Mouse (Mus musculus): ENCODE results near the gene Ric3. TPM values are rescaled to one million over a fixed set of nuclear protein-coding genes. Genes with fewer than 3 reads are reported as not detected.

Ric3 gene
- polyA plus RNA-seq, 1 experiment from 2014 or later, result 5.4 TPM

- Histone ChIP-seq H3K9me3 (ENCODE audit: control insufficient read depth, low read depth, low read length) (no peaks in the 10 kb centered on the region), H3K4me2 (replicated peaks; ENCODE audit: low read depth, low read length) (no peak overlapping the region), H3K27ac (ENCODE audit: low read length) (no peak overlapping the region), H3K27me3 (ENCODE audit: control insufficient read depth, insufficient read depth, low read length) (no peaks in the 10 kb centered on the region), H3K9ac (replicated peaks; ENCODE audit: low read depth, low read length) (no peak overlapping the region), H3K4me3 (ENCODE audit: low read depth, low read length) (no peak overlapping the region), H3K4me1 (ENCODE audit: control insufficient read depth, insufficient read depth, low read length) (no peaks in the 10 kb centered on the region), H3K36me3 (ENCODE audit: control insufficient read depth, insufficient read depth, low read length) (no peaks in the 10 kb centered on the region)
- ATAC-seq (ENCODE audit: insufficient number of reproducible peaks, insufficient read depth, low FRiP score, low read depth), result no peak
- WGBS, result 74% methylated on average over 8 of the region's 8 CpGs
Measured at GRCm38 (mm10) chr7:109038121-109038735, 44.9 kb downstream of the Ric3 start.

GRCm38 (mm10) chr7:109032054-109032453 is 51.1 kb downstream of the Ric3 start:
- no peak overlapping the region for H3K4me2 ChIP-seq (replicated peaks; ENCODE audit: low read depth, low read length)
- no peak overlapping the region for H3K9ac ChIP-seq (replicated peaks; ENCODE audit: low read depth, low read length)
- no peaks in the 10 kb centered on the region for H3K9me3 ChIP-seq (ENCODE audit: control insufficient read depth, low read depth, low read length)
- WGBS, result 71% methylated on average over 2 of the region's 2 CpGs
- no peak for ATAC-seq (ENCODE audit: insufficient number of reproducible peaks, insufficient read depth, low FRiP score, low read depth)
- H3K4me1 ChIP-seq (ENCODE audit: control insufficient read depth, insufficient read depth, low read length), result no peaks in the 10 kb centered on the region
- no peaks in the 10 kb centered on the region for H3K27me3 ChIP-seq (ENCODE audit: control insufficient read depth, insufficient read depth, low read length)
- H3K36me3 ChIP-seq (ENCODE audit: control insufficient read depth, insufficient read depth, low read length), result no peaks in the 10 kb centered on the region
- no peak overlapping the region for H3K27ac ChIP-seq (ENCODE audit: low read length)
- no peak overlapping the region for H3K4me3 ChIP-seq (ENCODE audit: low read depth, low read length)

- no peaks in the 10 kb centered on the region for H3K27me3 ChIP-seq (ENCODE audit: control insufficient read depth, insufficient read depth, low read length)
- ATAC-seq (ENCODE audit: insufficient number of reproducible peaks, insufficient read depth, low FRiP score, low read depth), result no peak
- H3K27ac ChIP-seq (ENCODE audit: low read length), result no peak overlapping the region
- no peaks in the 10 kb centered on the region for H3K9me3 ChIP-seq (ENCODE audit: control insufficient read depth, low read depth, low read length)
- H3K4me3 ChIP-seq (ENCODE audit: low read depth, low read length), result no peak overlapping the region
- no peak overlapping the region for H3K9ac ChIP-seq (replicated peaks; ENCODE audit: low read depth, low read length)
- no peaks in the 10 kb centered on the region for H3K36me3 ChIP-seq (ENCODE audit: control insufficient read depth, insufficient read depth, low read length)
- WGBS, result 84% methylated on average over 3 of the region's 3 CpGs
- H3K4me1 ChIP-seq (ENCODE audit: control insufficient read depth, insufficient read depth, low read length), result no peaks in the 10 kb centered on the region
- H3K4me2 ChIP-seq (replicated peaks; ENCODE audit: low read depth, low read length), result no peak overlapping the region
Measured at GRCm38 (mm10) chr7:109031331-109031730, 51.8 kb downstream of the Ric3 start.

GRCm38 (mm10) chr7:109029961-109030465 is 53.1 kb downstream of the Ric3 start:
- H3K4me3 ChIP-seq (ENCODE audit: low read depth, low read length), result no peak overlapping the region
- H3K9me3 ChIP-seq (ENCODE audit: control insufficient read depth, low read depth, low read length), result no peaks in the 10 kb centered on the region
- H3K4me1 ChIP-seq (ENCODE audit: control insufficient read depth, insufficient read depth, low read length), result no peaks in the 10 kb centered on the region
- H3K4me2 ChIP-seq (replicated peaks; ENCODE audit: low read depth, low read length), result no peak overlapping the region
- no peaks in the 10 kb centered on the region for H3K36me3 ChIP-seq (ENCODE audit: control insufficient read depth, insufficient read depth, low read length)
- no peak overlapping the region for H3K27ac ChIP-seq (ENCODE audit: low read length)
- WGBS, result 86% methylated on average over 6 of the region's 6 CpGs
- no peaks in the 10 kb centered on the region for H3K27me3 ChIP-seq (ENCODE audit: control insufficient read depth, insufficient read depth, low read length)
- no peak overlapping the region for H3K9ac ChIP-seq (replicated peaks; ENCODE audit: low read depth, low read length)
- ATAC-seq (ENCODE audit: insufficient number of reproducible peaks, insufficient read depth, low FRiP score, low read depth), result no peak

GRCm38 (mm10) chr7:109028204-109028603 is 54.9 kb downstream of the Ric3 start:
- H3K4me2 ChIP-seq (replicated peaks; ENCODE audit: low read depth, low read length), result no peak overlapping the region
- no peaks in the 10 kb centered on the region for H3K27me3 ChIP-seq (ENCODE audit: control insufficient read depth, insufficient read depth, low read length)
- H3K9ac ChIP-seq (replicated peaks; ENCODE audit: low read depth, low read length), result no peak overlapping the region
- WGBS, result 29% methylated on average over 6 of the region's 6 CpGs
- no peaks in the 10 kb centered on the region for H3K9me3 ChIP-seq (ENCODE audit: control insufficient read depth, low read depth, low read length)
- no peak overlapping the region for H3K27ac ChIP-seq (ENCODE audit: low read length)
- H3K36me3 ChIP-seq (ENCODE audit: control insufficient read depth, insufficient read depth, low read length), result no peaks in the 10 kb centered on the region
- no peak for ATAC-seq (ENCODE audit: insufficient number of reproducible peaks, insufficient read depth, low FRiP score, low read depth)
- H3K4me3 ChIP-seq (ENCODE audit: low read depth, low read length), result no peak overlapping the region
- H3K4me1 ChIP-seq (ENCODE audit: control insufficient read depth, insufficient read depth, low read length), result no peaks in the 10 kb centered on the region

GRCm38 (mm10) chr7:109027721-109028120 is 55.4 kb downstream of the Ric3 start:
- H3K27me3 ChIP-seq (ENCODE audit: control insufficient read depth, insufficient read depth, low read length), result no peaks in the 10 kb centered on the region

GRCm38 (mm10) chr7:109026976-109027375 is 56.2 kb downstream of the Ric3 start:
- Histone ChIP-seq H3K9me3 (ENCODE audit: control insufficient read depth, low read depth, low read length) (no peaks in the 10 kb centered on the region), H3K4me1 (ENCODE audit: control insufficient read depth, insufficient read depth, low read length) (no peaks in the 10 kb centered on the region), H3K4me3 (ENCODE audit: low read depth, low read length) (no peak overlapping the region), H3K9ac (replicated peaks; ENCODE audit: low read depth, low read length) (no peak overlapping the region), H3K27me3 (ENCODE audit: control insufficient read depth, insufficient read depth, low read length) (no peaks in the 10 kb centered on the region), H3K36me3 (ENCODE audit: control insufficient read depth, insufficient read depth, low read length) (no peaks in the 10 kb centered on the region), H3K27ac (ENCODE audit: low read length) (no peak overlapping the region), H3K4me2 (replicated peaks; ENCODE audit: low read depth, low read length) (no peak overlapping the region)
- ATAC-seq (ENCODE audit: insufficient number of reproducible peaks, insufficient read depth, low FRiP score, low read depth), result no peak
- 90% methylated on average over 9 of the region's 9 CpGs for WGBS

More at GRCm38 (mm10) chr7:109027721-109028120, 55.4 kb downstream of the Ric3 start:
- WGBS, result 95% methylated on average over 7 of the region's 7 CpGs
- Histone ChIP-seq H3K4me1 (ENCODE audit: control insufficient read depth, insufficient read depth, low read length) (no peaks in the 10 kb centered on the region), H3K9me3 (ENCODE audit: control insufficient read depth, low read depth, low read length) (no peaks in the 10 kb centered on the region), H3K36me3 (ENCODE audit: control insufficient read depth, insufficient read depth, low read length) (no peaks in the 10 kb centered on the region), H3K4me3 (ENCODE audit: low read depth, low read length) (no peak overlapping the region), H3K4me2 (replicated peaks; ENCODE audit: low read depth, low read length) (no peak overlapping the region), H3K9ac (replicated peaks; ENCODE audit: low read depth, low read length) (no peak overlapping the region), H3K27ac (ENCODE audit: low read length) (no peak overlapping the region)
- ATAC-seq (ENCODE audit: insufficient number of reproducible peaks, insufficient read depth, low FRiP score, low read depth), result no peak

- Histone ChIP-seq H3K9me3 (ENCODE audit: control insufficient read depth, low read depth, low read length) (no peaks in the 10 kb centered on the region), H3K27ac (ENCODE audit: low read length) (no peak overlapping the region), H3K27me3 (ENCODE audit: control insufficient read depth, insufficient read depth, low read length) (no peaks in the 10 kb centered on the region), H3K4me3 (ENCODE audit: low read depth, low read length) (no peak overlapping the region), H3K9ac (replicated peaks; ENCODE audit: low read depth, low read length) (no peak overlapping the region), H3K4me1 (ENCODE audit: control insufficient read depth, insufficient read depth, low read length) (no peaks in the 10 kb centered on the region), H3K36me3 (ENCODE audit: control insufficient read depth, insufficient read depth, low read length) (no peaks in the 10 kb centered on the region), H3K4me2 (replicated peaks; ENCODE audit: low read depth, low read length) (no peak overlapping the region)
- ATAC-seq (ENCODE audit: insufficient number of reproducible peaks, insufficient read depth, low FRiP score, low read depth), result no peak
- 82% methylated on average over 7 of the region's 7 CpGs for WGBS
Measured at GRCm38 (mm10) chr7:109025743-109026142, 57.4 kb downstream of the Ric3 start.

GRCm38 (mm10) chr7:109021428-109021827 is 61.7 kb downstream of the Ric3 start:
- Histone ChIP-seq H3K27ac (ENCODE audit: low read length) (no peak overlapping the region), H3K4me3 (ENCODE audit: low read depth, low read length) (no peak overlapping the region), H3K4me2 (replicated peaks; ENCODE audit: low read depth, low read length) (no peak overlapping the region), H3K36me3 (ENCODE audit: control insufficient read depth, insufficient read depth, low read length) (no peaks in the 10 kb centered on the region), H3K4me1 (ENCODE audit: control insufficient read depth, insufficient read depth, low read length) (no peaks in the 10 kb centered on the region), H3K9me3 (ENCODE audit: control insufficient read depth, low read depth, low read length) (no peaks in the 10 kb centered on the region), H3K27me3 (ENCODE audit: control insufficient read depth, insufficient read depth, low read length) (no peaks in the 10 kb centered on the region), H3K9ac (replicated peaks; ENCODE audit: low read depth, low read length) (no peak overlapping the region)
- peak; percentile 30; the same call in 1 of the 2 replicates for ATAC-seq (ENCODE audit: insufficient number of reproducible peaks, insufficient read depth, low FRiP score, low read depth)
- 20% methylated on average over 3 of the region's 3 CpGs for WGBS

Measured in stomach, embryonic 14.5 days (tissue).